Mouse (Mus musculus) hematopoietic stem cell, adult 5-6 weeks (primary cell): ENCODE data around the gene Lonrf2. TPM values are rescaled to one million over a fixed set of nuclear protein-coding genes. Genes with fewer than 3 reads are reported as not detected.

Experiments
- total RNA-seq: library from RNA; stranded (forward); fragments of 172-1452, 232-1000 nt; gene quantifications from 2 replicates; pipeline ENCODE4 v1.2.3, GENCODE M21; 2017

Gene Lonrf2
- total RNA-seq, 1 experiment from 2014 or later: 1.0 TPM

Other genes starting within 250 kb of the Lonrf2 start
- 132 and 165 TPM in 2 replicates for gene Aff3, start 171.8 kb downstream of the Lonrf2 start, total RNA-seq
- gene Chst10, start 61.5 kb upstream of the Lonrf2 start, total RNA-seq: 1.6 and 2.4 TPM in 2 replicates
- gene Nms, start 102.4 kb upstream of the Lonrf2 start, total RNA-seq: not detected in 2 replicates
- 33.1 and 60.2 TPM in 2 replicates for gene Pdcl3, start 148.9 kb upstream of the Lonrf2 start, total RNA-seq